Mouse (Mus musculus) ES-Bruce4 (cell line): Measurements from ENCODE around the gene Med7.

Experiments used
- CTCF ChIP-seq: IDR thresholded peaks from one replicate; pipeline ENCODE4 v1.8.1; 2011; ENCODE audit warnings: low read depth, low read length
- EP300 ChIP-seq: IDR thresholded peaks from 2 replicates; pipeline ENCODE4 v1.6.1; 2011; ENCODE audit warnings: low read depth, low read length; ENCODE audit not compliant: insufficient read depth
- POLR2A ChIP-seq: IDR thresholded peaks from one replicate; pipeline ENCODE4 v1.8.1; 2011; ENCODE audit warnings: low read length; ENCODE audit not compliant: insufficient read depth

DNA sequence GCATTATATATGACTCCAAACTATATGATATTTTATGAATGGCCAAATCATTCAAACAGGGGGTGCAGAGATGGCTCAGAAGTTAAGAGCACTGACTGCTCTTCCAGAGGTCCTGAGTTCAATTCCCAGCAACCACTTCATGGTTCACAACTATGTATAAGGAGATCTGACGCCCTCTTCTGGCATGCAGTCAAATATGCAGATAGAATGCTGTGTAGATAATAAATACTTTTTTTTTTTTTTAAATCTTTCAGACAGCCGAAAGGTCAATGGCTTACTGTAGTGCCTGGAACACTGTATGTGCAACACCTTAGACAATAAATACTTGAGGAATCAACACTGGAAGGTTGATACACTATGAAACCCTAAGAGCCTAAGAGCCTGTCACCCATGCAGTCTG is 6.6 kb upstream of the Med7 start:
- TF ChIP-seq EP300: no peak
- no peak for TF ChIP-seq CTCF
- no peak for TF ChIP-seq POLR2A
